Comparison of ENCODE assay signal across 18 mouse cellular contexts in the genomic region with DNA sequence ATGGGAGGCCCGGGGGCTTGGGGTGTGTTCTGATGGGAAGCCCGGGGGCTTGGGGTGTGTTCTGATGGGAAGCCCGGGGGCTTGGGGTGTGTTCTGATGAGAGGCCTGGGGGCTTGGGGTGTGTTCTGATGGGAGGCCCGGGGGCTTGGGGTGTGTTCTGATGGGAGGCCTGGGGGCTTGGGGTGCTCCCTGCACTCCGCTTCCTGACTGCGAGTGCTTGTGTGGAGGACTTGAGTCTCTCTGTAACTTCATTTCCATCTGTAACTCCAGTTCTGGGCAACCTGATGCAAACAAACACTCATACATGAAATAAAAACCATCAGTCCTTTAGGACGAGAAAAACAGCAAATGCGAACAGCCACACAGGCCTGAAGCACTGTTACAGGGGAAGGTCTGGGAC. TPM values are rescaled to one million over a fixed set of nuclear protein-coding genes. Genes with fewer than 3 reads are reported as not detected.
"Had no signal": no experiment of that assay in that cellular context is flagged by ENCODE, and none has a peak within 500 bp of the region (broad histone marks: within the 10 kb centered on the region; RNA-seq: fewer than 3 reads in every experiment).

No protein-coding gene starts in this region.

- H3K9me3 ChIP-seq: lung, embryonic 15.5 days; midbrain, embryonic 13.5 days; midbrain, embryonic 15.5 days; neural tube, embryonic 12.5 days had no signal

- ATAC-seq: liver, postnatal 0 days; lung, postnatal 0 days; midbrain, embryonic 13.5 days; midbrain, embryonic 15.5 days had no signal

- H3K4me3 ChIP-seq: lung, embryonic 15.5 days; midbrain, embryonic 13.5 days; midbrain, embryonic 15.5 days; neural tube, embryonic 12.5 days had no signal

- H3K4me1 ChIP-seq: lung, embryonic 15.5 days had no signal

- H3K27me3 ChIP-seq: lung, embryonic 15.5 days; midbrain, embryonic 13.5 days; midbrain, embryonic 15.5 days; neural tube, embryonic 12.5 days had no signal

- DNase-seq: liver, postnatal 0 days; lung, adult 2 months; lung, postnatal 14 days; lung, postnatal 36 days; right cerebral cortex, postnatal 14 days; thymus, adult 18-20 months; thymus, postnatal 14 days; thymus, postnatal 36 days had no signal

- H3K36me3 ChIP-seq: lung, embryonic 15.5 days; midbrain, embryonic 13.5 days; midbrain, embryonic 15.5 days; neural tube, embryonic 12.5 days had no signal

RNA-seq across cellular contexts. Expression of a gene that starts 16.2 kb away (rescaled TPM):
- total RNA-seq: megakaryocyte progenitor cell, adult 5-6 weeks; monocyte, adult 5-6 weeks; neutrophil, adult 5-6 weeks had no signal
- polyA plus RNA-seq: liver, postnatal 0 days; macrophage; spleen, adult 2 months had no signal
